Mouse (Mus musculus): ENCODE results near the gene Tpp1. TPM values are rescaled to one million over a fixed set of nuclear protein-coding genes. Genes with fewer than 3 reads are reported as not detected.

Tpp1 gene
- polyA plus RNA-seq, 1 experiment from 2014 or later = 60.2 TPM

- H3K27ac ChIP-seq = peak overlapping the region; percentile 81; the same call in 1 of the 2 replicates
- peaks cover 36% of the 10 kb centered on the region for H3K4me1 ChIP-seq
- WGBS = 89% methylated on average over 1 of the region's 1 CpGs
- H3K4me3 ChIP-seq = no peak overlapping the region
- H3K36me3 ChIP-seq (replicated peaks) = peaks cover 72% of the 10 kb centered on the region
- H3K27me3 ChIP-seq (ENCODE audit: poor library complexity, severe bottlenecking) = no peaks in the 10 kb centered on the region
- no peak for DNase-seq (ENCODE audit: extremely low spot score, low spot score)
- H3K9me3 ChIP-seq = no peaks in the 10 kb centered on the region
Observed at GRCm38 (mm10) chr7:105777316-105777715, 25.3 kb upstream of the Tpp1 start.

- Histone ChIP-seq H3K4me1 (peaks cover 39% of the 10 kb centered on the region), H3K27ac (no peak overlapping the region), H3K27me3 (ENCODE audit: poor library complexity, severe bottlenecking) (no peaks in the 10 kb centered on the region), H3K36me3 (replicated peaks) (peaks cover 72% of the 10 kb centered on the region), H3K9me3 (no peaks in the 10 kb centered on the region), H3K4me3 (no peak overlapping the region)
- 84% methylated on average over 2 of the region's 2 CpGs for WGBS
- DNase-seq (ENCODE audit: extremely low spot score, low spot score) = no peak
Observed at GRCm38 (mm10) chr7:105776026-105776425, 24.0 kb upstream of the Tpp1 start.

- 47% methylated on average over 8 of the region's 8 CpGs for WGBS
- no peak for DNase-seq (ENCODE audit: extremely low spot score, low spot score)
- Histone ChIP-seq H3K9me3 (no peaks in the 10 kb centered on the region), H3K27me3 (ENCODE audit: poor library complexity, severe bottlenecking) (no peaks in the 10 kb centered on the region), H3K36me3 (replicated peaks) (peaks cover 72% of the 10 kb centered on the region), H3K4me1 (peaks cover 39% of the 10 kb centered on the region), H3K27ac (peak overlapping the region; percentile 15; the same call in 1 of the 2 replicates), H3K4me3 (no peak overlapping the region)
Observed at GRCm38 (mm10) chr7:105774661-105775060, 22.6 kb upstream of the Tpp1 start.

GRCm38 (mm10) chr7:105773041-105773440 is 21.0 kb upstream of the Tpp1 start:
- H3K27ac ChIP-seq = no peak overlapping the region
- H3K9me3 ChIP-seq = no peaks in the 10 kb centered on the region
- no peak overlapping the region for H3K4me3 ChIP-seq
- no peaks in the 10 kb centered on the region for H3K27me3 ChIP-seq (ENCODE audit: poor library complexity, severe bottlenecking)
- peaks cover 35% of the 10 kb centered on the region for H3K4me1 ChIP-seq
- no peak for DNase-seq (ENCODE audit: extremely low spot score, low spot score)
- 90% methylated on average over 5 of the region's 5 CpGs for WGBS
- H3K36me3 ChIP-seq (replicated peaks) = peaks cover 60% of the 10 kb centered on the region

- 95% methylated on average over 15 of the region's 15 CpGs for WGBS
- H3K27ac ChIP-seq = no peak overlapping the region
- peaks cover 35% of the 10 kb centered on the region for H3K4me1 ChIP-seq
- H3K4me3 ChIP-seq = no peak overlapping the region
- H3K27me3 ChIP-seq (ENCODE audit: poor library complexity, severe bottlenecking) = no peaks in the 10 kb centered on the region
- H3K9me3 ChIP-seq = no peaks in the 10 kb centered on the region
- no peak for DNase-seq (ENCODE audit: extremely low spot score, low spot score)
- H3K36me3 ChIP-seq (replicated peaks) = peaks cover 65% of the 10 kb centered on the region
Observed at GRCm38 (mm10) chr7:105772331-105772730, 20.3 kb upstream of the Tpp1 start.

- H3K9me3 ChIP-seq = no peaks in the 10 kb centered on the region
- no peak overlapping the region for H3K4me3 ChIP-seq
- peaks cover 32% of the 10 kb centered on the region for H3K4me1 ChIP-seq
- no peak for DNase-seq (ENCODE audit: extremely low spot score, low spot score)
- H3K27ac ChIP-seq = no peak overlapping the region
- 96% methylated on average over 3 of the region's 3 CpGs for WGBS
- H3K27me3 ChIP-seq (ENCODE audit: poor library complexity, severe bottlenecking) = peaks cover 4% of the 10 kb centered on the region
- H3K36me3 ChIP-seq (replicated peaks) = peaks cover 75% of the 10 kb centered on the region
Observed at GRCm38 (mm10) chr7:105769959-105770358, 17.9 kb upstream of the Tpp1 start.

- DNase-seq (ENCODE audit: extremely low spot score, low spot score) = no peak
- 35% methylated on average over 6 of the region's 6 CpGs for WGBS
- H3K4me3 ChIP-seq = peak overlapping the region; percentile 16
- peaks cover 84% of the 10 kb centered on the region for H3K36me3 ChIP-seq (replicated peaks)
- H3K9me3 ChIP-seq = no peaks in the 10 kb centered on the region
- peaks cover 30% of the 10 kb centered on the region for H3K4me1 ChIP-seq
- peak overlapping the region; percentile 68 for H3K27ac ChIP-seq
- H3K27me3 ChIP-seq (ENCODE audit: poor library complexity, severe bottlenecking) = peaks cover 26% of the 10 kb centered on the region
Observed at GRCm38 (mm10) chr7:105767729-105768165, 15.7 kb upstream of the Tpp1 start.

GRCm38 (mm10) chr7:105764331-105764730 is 12.3 kb upstream of the Tpp1 start:
- peaks cover 83% of the 10 kb centered on the region for H3K36me3 ChIP-seq (replicated peaks)
- peaks cover 49% of the 10 kb centered on the region for H3K27me3 ChIP-seq (ENCODE audit: poor library complexity, severe bottlenecking)
- H3K4me1 ChIP-seq = peaks cover 36% of the 10 kb centered on the region
- DNase-seq (ENCODE audit: extremely low spot score, low spot score) = no peak
- no peaks in the 10 kb centered on the region for H3K9me3 ChIP-seq
- H3K27ac ChIP-seq = no peak overlapping the region
- 92% methylated on average over 11 of the region's 11 CpGs for WGBS
- H3K4me3 ChIP-seq = no peak overlapping the region

GRCm38 (mm10) chr7:105762517-105763270 is 10.7 kb upstream of the Tpp1 start:
- no peak overlapping the region for H3K27ac ChIP-seq
- H3K4me3 ChIP-seq = peak overlapping the region; percentile 42
- H3K36me3 ChIP-seq (replicated peaks) = peaks cover 95% of the 10 kb centered on the region
- peaks cover 49% of the 10 kb centered on the region for H3K27me3 ChIP-seq (ENCODE audit: poor library complexity, severe bottlenecking)
- WGBS = 9% methylated on average over 55 of the region's 55 CpGs
- H3K9me3 ChIP-seq = no peaks in the 10 kb centered on the region
- no peak for DNase-seq (ENCODE audit: extremely low spot score, low spot score)
- peaks cover 22% of the 10 kb centered on the region for H3K4me1 ChIP-seq

- WGBS = 9% methylated on average over 51 of the region's 51 CpGs
- H3K9me3 ChIP-seq = no peaks in the 10 kb centered on the region
- peaks cover 14% of the 10 kb centered on the region for H3K4me1 ChIP-seq
- 0 out of 2 replicates have a peak overlapping the region, but pooled peaks have one; percentile 30 for H3K27ac ChIP-seq
- peak overlapping the region; percentile 42 for H3K4me3 ChIP-seq
- peaks cover 98% of the 10 kb centered on the region for H3K36me3 ChIP-seq (replicated peaks)
- peaks cover 49% of the 10 kb centered on the region for H3K27me3 ChIP-seq (ENCODE audit: poor library complexity, severe bottlenecking)
- no peak for DNase-seq (ENCODE audit: extremely low spot score, low spot score)
Observed at GRCm38 (mm10) chr7:105761813-105762484, 9.9 kb upstream of the Tpp1 start.

- Histone ChIP-seq H3K4me1 (peaks cover 22% of the 10 kb centered on the region), H3K9me3 (no peaks in the 10 kb centered on the region), H3K36me3 (replicated peaks) (peaks cover 75% of the 10 kb centered on the region), H3K27me3 (ENCODE audit: poor library complexity, severe bottlenecking) (no peaks in the 10 kb centered on the region), H3K27ac (no peak overlapping the region), H3K4me3 (no peak overlapping the region)
- 93% methylated on average over 10 of the region's 10 CpGs for WGBS
- DNase-seq (ENCODE audit: extremely low spot score, low spot score) = no peak
Observed at GRCm38 (mm10) chr7:105753281-105753680, 1.2 kb upstream of the Tpp1 start.

- Histone ChIP-seq H3K4me1 (peaks cover 22% of the 10 kb centered on the region), H3K27me3 (ENCODE audit: poor library complexity, severe bottlenecking) (no peaks in the 10 kb centered on the region), H3K9me3 (no peaks in the 10 kb centered on the region), H3K36me3 (replicated peaks) (peaks cover 75% of the 10 kb centered on the region), H3K27ac (no peak overlapping the region), H3K4me3 (no peak overlapping the region)
- DNase-seq (ENCODE audit: extremely low spot score, low spot score) = no peak
- 77% methylated on average over 2 of the region's 2 CpGs for WGBS
Observed at GRCm38 (mm10) chr7:105752716-105753115, 681 bp upstream of the Tpp1 start.

GRCm38 (mm10) chr7:105747776-105748175 is 4.3 kb downstream of the Tpp1 start:
- H3K9me3 ChIP-seq = no peaks in the 10 kb centered on the region
- H3K27me3 ChIP-seq (ENCODE audit: poor library complexity, severe bottlenecking) = no peaks in the 10 kb centered on the region
- H3K4me1 ChIP-seq = peaks cover 39% of the 10 kb centered on the region
- no peak overlapping the region for H3K4me3 ChIP-seq
- 76% methylated on average over 2 of the region's 2 CpGs for WGBS
- H3K36me3 ChIP-seq (replicated peaks) = peaks cover 46% of the 10 kb centered on the region
- DNase-seq (ENCODE audit: extremely low spot score, low spot score) = no peak
- no peak overlapping the region for H3K27ac ChIP-seq
